Mouse (Mus musculus): Measurements from ENCODE around the gene Fam229a.
"Not testable (repeated sequence)": the region's sequence is repeated elsewhere in the genome, so short reads cannot be mapped to it uniquely, and the experiment has no call there.

Fam229a gene

DNA sequence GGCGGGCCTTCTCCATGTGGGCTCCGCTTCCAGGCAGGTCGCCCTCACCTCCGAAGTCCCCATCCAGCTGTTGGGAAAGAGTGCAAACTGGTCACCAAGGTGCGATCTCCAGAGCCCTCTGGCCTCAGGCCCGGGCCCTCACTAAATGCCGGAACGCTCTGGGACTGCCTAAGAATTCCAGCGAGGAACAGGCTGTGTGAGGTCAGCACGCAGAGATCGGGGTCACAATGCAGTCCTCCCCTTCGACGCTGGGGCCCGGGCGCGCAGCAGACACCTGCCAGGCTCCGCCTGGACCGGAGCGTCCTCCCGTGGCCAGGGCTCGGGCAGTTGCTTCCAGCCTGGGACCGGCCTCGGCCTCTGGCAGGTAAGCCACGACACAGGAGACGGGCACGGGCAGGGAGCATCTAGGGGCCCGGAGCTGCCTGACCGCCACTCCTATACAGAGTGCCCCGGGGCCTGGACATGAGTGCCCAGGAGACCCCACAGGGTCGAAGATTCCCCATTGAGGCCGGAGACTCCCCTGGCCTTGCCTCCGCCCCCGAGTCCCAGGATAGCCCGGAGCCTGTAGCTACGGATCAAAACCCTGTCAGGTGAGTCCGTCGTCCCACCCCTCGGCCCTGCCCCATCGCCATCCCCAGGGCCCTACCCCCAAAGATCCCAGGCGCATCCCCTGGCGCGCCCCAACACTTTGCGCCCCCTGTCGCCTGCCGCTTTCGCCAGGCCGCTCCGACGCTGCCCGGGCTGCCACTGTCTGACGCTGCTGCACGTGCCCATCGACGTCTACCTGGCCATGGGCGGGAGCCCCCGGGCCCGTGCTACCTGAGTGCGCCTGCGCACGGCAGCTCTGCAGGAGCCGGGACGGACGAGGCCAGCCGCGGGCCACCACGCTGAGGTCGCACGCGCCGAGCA, at the start of gene Fam229a, which contains the start of gene Tssk3:
Fam229a (plus strand) TSS at position 219 of the 909 bp plus-strand sequence.
Tssk3 (minus strand) TSS at position 51 of the 909 bp plus-strand sequence.
- DNase-seq (ENCODE audit: low read depth), result no peak

DNA sequence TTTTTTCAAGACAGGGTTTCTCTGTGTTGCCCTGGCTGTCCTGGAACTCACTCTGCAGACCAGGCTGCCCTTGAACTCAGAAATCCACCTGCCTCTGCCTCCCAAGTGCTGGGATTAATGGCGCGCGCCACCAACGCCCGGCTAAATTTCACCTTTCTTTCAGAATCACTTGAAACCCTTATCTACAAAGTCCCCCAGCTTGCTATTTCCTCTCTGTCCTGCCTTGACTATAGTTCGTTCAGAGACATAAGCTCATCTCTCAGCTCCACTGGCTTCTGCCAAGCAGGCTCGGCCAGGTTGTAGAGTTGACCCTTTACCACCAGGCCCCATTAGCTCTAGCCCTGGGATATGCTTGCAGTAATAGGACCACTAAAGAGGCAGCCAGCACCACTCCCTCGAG, 43.6 kb upstream of the Fam229a start:
- DNase-seq (ENCODE audit: low read depth), result no peak

DNA sequence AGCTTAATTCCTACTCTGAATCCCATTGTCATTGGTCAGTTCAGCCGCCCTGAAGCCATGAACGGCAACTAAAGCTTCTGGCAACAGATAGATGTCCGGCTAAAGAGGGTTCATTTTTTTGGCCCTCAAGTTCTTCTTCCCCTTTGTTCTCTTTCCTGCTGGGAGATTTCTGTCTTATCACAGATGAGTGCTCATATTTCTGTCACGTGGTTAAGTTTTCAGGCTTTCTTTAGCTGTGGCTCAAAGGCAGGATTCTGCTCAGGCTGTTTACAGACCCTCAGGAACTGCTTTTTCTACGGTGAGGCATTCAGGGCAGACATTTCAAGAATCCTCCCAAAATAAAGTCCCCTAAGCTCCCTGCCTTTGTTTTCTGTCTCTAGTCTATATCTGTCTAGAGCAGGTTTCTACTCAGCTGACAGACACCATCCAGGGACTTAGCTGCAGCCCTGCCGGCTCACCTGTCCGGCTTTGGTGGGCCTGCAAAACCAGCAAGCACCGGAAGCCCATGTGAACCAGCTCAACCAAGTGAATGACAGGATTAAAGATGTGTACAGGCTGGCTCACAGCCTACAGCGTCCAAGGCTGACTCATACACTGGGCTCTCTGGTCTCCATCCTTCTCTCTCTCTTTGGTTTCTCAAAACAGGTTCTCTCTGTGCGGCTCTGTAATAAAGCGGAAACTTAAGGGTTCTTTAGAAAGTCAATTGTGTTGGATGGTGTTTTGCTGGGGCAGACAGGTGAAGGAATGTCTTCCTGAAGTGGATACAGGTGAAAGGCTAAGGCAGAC, 43.0 kb upstream of the Fam229a start:
- no peak for DNase-seq (ENCODE audit: low read depth)

DNA sequence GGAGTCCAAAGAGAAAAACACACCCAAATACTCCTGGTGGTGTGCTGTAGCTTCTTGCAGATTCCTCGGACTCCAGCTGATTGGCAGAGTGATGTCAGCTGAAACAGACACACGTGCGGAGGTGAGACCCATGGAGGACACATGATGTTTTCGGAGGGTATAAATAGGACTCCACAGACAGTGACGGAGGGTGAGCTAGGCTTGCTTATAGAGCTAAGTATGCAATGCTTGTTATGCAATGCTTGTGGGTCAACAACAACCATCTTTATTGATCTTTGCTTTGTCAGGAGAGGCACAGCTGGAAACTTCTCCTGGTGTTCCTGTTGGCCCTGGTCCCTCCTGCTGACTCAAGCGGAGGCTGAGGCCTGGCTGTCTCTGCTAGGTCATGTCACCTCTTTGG, 42.3 kb upstream of the Fam229a start:
- DNase-seq (ENCODE audit: low read depth), result no peak

DNA sequence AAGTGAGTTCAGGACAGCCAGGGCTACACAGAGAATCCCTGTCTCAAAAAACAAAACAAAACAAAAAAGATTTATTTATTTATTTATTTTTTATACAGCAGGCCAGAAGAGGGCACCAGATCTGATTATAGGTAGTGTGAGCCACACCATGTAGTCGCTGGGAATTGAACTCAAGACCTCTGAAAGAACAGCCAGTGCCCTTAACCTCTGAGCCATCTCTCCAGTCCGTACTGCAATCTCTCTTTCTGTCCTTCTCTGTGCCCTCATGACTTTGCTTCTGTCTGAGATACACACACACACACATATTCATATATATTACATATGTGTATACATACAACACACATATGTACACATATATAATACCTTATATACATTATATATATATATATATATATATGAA, 40.1 kb upstream of the Fam229a start:
- no peak for DNase-seq (ENCODE audit: low read depth)

DNA sequence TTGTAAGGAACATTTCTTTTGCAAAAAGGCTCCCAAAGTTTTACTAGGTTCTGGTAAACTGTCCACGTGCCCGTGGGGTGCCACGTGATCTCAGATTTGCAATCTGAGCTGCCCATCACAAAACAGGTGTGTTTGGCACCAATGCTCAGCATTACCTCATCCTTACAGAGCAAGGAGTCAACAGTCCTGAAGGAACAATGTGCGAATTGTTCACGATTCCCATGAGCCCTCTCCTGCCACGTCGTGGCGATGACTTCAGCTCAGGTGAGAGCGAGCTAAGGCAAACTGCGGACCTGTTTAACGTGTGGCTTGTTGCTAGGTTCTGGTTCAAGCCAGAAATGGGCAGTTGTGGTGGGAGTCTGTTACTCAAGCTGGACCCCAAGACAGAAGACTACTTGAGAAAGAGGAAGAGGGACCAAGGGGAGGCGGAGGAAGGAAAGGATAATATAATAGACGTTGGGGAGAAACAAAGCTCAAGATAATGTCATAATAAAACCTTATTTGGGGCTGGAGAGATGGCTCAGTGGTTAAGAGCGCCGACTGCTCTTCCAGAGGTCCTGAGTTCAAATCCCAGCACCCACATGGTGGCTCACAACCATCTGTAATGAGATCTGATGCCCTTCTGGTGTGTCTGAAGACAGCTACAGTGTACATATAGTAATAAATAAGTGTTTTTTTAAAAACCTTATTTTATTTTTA, 39.4 kb upstream of the Fam229a start:
- no peak for DNase-seq (ENCODE audit: low read depth)

DNA sequence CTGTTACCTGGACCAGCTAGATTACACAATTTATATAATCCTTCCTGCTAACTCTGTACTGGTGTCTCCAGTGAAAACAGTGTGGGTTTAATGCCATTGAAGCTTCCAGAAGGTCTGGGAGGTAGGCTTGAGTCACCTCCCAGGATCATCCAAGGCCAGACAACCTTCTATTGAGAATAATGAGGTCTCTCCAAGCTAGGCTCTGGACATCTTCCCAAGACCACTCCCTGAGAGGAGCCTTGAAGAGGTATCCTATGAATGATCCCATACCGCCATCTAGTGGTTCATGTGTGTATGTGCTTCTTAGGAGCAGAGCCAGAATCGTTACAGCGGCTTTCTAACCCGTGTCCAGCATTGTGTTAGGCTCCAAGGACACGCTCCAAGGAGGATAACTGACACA, 35.7 kb upstream of the Fam229a start:
- peak; percentile 63 for DNase-seq (ENCODE audit: low read depth)

DNA sequence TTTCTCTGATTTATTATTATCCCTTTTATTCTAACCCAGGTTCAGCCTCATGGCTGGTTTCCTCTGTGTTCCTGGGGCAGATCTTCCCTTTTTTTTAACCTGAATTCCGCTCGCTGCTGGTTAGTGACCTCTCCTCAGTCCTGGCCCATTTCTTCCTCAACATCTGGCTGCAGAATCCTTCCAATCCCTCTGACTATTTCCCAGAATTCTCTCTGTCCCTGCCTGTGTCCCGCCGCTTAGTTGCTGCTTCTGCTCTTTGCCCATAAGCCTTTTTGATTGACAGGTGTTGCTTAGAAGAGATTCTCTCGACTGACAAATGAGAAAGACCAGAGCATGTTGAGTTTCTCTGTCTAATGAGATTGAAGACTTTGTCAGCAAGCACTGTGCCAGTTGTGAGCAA, 34.9 kb upstream of the Fam229a start:
- DNase-seq (ENCODE audit: low read depth), result no peak

DNA sequence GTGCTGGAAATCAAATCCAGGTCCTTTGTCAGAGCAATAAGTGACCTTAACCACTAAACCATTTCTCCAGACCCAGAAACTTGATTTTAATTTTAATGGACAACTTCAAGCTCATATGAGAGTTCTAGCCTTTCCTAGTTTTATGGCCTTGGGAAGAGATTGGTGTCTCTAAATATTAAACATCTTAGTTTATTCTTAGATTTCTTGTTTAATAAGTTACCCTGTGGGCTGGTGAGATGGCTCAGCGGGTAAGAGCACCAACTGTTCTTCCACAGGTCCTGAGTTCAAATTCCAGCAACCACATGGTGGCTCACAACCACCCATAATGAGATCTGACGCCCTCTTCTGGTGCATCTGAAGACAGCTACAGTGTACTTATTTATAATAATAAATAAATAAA, 33.7 kb upstream of the Fam229a start:
- DNase-seq (ENCODE audit: low read depth), result not testable (repeated sequence)

DNA sequence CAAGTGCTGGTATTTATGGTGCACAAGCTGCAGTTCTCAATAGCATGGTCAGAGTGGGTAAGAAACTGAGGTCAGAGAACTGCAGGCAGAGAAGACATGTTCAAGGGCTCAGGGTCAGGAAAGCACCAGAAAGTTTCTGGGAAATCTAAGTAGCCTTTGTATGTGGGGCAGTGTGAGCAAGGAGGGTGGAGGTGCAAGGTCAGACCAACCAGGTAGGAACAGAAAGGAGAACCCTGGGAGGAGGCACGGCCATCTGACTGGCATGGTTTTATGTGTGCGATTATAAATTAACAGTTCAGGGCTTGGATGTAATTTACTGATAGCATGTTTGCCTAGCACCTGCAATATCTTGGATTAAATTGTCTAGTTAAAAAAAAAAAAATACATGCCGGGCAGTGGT, 31.3 kb upstream of the Fam229a start:
- no peak for DNase-seq (ENCODE audit: low read depth)

DNA sequence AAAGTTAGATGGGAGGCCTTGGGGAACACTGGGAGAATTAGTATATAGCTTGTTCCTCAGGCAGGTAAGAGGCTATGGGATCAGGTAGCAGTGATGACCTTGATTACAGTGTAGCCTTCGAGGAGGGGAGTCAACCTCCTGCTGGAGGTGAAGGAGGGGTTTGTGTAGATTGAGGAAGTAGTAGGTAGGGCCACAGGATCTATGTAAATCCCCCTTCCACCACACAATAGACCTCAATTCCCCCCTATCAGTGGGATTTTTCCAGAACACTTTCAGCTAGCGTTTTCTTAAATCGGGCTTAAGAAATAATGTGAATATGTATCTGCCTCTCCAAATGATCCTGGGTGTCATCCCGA, 30.2 kb upstream of the Fam229a start:
- no peak for DNase-seq (ENCODE audit: low read depth)

DNA sequence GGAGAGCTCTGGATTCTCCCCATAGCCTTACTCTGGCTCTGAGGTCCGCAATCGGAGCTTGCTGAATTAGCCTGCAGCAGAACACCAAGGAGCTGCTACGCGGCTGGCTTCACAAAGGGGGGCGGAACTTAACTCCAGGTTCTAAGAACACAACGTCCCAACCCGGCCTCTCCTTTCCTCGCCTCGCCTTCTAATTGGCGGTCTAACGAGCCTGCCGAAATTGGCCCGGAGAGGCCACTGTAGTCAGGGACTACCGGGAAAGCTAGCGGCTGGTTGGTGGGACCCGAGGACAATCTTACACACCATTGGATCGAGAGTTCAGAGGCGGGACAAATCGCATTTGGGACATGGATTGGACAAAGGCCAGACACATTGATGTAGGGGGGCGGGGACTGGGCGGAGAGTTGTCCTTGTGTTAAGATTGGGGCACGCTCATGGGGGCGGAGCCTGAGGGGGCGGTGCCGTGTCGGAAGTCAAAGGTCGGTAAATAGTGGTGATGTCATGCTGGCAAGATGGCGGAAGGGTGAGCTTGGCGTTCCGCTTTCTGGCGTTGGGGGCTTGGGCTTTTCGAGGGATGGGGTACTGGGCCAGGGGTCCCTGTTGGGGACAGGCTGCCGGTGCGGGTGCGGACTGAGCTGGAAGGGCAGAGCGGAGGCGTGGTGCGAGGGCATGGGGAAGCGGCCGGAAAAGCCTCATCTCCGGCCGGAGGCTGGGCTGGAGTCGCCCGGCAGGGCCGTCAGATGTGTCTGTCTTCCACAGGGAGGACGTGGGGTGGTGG, 29.6 kb upstream of the Fam229a start, which contains the start of gene Bsdc1:
Bsdc1 (plus strand) TSS at position 399 of the 778 bp plus-strand sequence.
- DNase-seq (ENCODE audit: low read depth), result peak; percentile 100

DNA sequence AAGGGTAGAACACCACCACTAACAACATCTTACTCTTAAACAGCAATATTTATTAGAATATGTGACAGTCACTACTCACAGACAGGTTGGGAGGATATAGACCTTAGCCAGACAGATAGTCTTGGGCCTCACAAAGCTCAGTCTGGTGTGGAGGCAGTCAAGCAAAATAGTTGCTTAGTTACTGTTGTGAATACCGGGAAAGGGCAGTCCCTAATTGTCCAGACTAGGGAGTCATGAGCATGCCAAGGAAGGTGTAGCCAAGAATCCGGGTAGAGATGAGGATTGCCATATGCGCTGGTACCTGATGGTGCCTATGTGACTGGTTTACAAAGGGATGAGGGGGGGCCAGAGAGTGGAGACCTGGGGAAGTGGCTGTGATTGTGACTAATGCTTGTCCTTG, 28.9 kb upstream of the Fam229a start:
- no peak for DNase-seq (ENCODE audit: low read depth)

DNA sequence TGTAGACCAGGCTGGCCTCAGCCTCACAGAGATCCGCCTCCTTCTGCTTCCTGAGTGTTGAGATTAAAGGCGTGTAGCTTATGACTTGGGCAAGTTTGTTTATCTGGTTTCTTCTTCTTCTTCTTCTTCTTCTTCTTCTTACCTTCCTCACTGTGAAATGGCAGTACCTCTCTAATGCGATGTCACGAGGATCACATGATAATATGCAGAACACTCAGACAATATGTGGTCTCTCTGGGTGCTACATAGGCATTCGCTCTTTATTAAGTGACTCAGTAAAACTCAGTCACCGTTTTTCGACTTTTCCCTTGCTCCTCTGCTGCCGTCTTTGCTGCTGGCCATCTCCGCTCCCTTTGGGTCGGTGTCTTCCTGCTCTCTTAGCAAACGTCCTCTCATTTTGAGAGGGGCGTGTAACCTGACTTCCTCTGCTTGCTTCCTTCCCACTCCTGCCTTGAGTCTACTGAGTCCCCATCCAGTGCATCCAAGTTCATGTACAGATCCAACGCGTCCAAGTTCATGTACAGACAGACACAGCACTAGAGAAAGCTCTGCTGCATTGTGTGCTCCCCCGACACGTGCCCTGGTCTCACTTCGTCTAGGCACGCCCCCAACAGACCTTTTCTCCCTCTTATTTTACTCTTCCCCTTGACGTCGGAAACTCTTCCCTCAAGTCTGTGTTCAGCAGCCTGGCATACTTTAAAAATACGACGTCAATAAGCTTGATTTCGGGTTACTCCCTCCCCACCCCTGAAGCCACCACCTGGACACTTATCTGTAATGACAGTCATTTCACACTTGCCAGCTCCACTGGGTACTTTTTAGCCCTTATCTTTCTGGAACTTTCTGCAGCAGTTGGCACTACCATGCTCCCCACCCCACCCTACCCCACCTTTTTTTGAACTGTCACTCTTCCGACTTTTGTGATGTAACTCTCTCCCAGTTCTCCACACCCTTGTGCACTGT, 27.6 kb upstream of the Fam229a start:
- DNase-seq (ENCODE audit: low read depth), result peak; percentile 78

DNA sequence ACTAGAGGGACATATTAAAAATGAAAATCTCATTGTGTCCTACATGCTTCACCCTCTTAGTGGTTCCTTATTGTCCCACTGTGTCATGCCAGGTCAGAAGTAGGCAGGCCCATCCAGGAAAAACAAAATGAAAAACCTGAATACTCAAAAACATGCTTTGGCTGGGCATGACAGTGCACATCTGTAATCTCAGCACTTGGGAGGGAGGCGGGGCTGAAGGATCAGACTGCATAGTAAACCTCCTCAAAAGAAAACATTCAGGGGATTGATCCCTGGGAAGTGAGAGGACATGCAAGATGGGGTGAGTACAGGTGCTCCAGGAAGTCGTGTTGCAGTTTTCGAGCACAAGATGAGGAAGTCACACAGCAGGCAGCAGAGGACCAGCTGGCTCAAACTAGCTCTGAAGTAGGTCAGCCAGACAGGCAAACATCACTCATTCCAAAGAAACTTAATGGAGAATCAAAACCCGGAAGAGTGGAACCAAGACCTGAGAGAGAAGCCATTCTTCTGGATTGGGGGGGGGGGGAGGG, 26.6 kb upstream of the Fam229a start:
- DNase-seq (ENCODE audit: low read depth), result no peak

DNA sequence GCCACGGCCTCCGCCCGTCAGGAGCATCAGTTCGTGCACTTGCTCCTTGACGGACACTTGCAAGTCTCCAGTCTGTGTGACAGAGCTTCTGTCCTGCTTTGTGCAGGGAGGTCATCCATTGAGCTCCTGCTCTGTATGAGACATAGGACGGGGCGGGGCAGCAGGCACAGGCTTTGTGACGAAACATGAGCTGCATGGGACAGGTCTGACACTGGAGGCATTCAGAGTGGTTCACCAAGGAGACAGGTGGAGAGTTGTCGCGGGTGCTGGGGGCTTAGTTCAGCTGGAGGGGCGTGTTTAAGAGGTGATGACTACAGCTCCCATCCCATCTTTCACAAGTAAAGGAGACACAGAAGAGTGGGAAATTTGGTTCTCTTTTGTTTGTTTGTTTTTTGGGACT, 14.9 kb upstream of the Fam229a start:
- DNase-seq (ENCODE audit: low read depth), result no peak

DNA sequence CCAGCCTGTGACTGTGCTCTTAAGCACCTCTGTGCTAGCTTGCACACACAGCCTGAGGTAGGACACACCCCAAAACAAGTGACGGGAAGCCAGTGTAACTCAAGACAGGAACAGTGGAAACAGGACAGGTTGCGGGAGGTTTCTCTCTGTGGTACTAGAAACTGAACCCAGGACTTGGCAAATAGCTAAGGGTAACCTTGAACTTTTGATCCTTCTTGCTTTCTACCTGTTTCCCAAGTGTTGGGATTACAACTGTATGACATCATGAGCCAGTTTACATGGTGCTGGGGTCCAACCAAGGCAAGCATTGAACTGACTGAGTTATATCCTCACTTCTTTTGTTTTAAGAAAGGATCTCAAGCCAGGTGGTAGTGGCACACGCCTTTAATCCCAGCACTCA, 11.1 kb upstream of the Fam229a start:
- DNase-seq (ENCODE audit: low read depth), result no peak

DNA sequence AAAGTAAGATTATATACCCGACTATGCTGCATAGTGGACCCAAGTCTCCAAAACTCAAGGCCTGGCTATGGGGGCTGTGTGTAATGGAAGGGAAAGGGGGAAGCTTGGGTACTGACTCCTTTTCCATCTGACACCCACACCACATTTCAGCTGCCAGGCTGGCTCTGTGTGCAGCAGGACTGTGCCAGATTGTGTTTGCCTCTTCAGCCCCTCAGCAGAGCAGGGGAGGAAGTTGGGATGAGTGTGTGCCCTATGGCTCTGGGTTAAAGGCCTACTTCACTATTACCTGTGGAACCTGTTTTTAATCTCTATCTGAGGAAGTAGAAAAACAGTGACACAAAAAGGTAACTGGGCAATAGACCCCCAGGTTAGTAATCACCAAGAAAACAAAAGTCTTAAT, 9.9 kb upstream of the Fam229a start:
- no peak for DNase-seq (ENCODE audit: low read depth)

DNA sequence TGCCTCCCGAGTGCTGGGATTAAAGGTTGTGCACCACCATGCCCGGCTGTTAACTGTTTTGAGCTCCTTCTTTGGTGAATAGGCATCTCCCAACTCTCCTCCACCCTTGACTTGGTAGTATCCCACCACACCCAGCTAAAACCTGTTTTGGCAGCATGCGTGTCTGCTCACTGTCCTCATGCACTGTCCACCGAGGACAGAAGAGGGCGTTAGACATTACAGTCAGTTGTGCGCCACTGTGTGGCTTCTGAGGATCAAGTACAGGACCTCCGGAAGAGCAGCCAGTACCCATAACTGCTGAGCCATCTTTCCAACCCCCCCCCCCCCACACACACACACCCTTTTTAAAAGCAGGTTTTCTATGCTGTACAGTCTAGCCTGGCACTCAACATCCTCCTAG, 3.7 kb downstream of the Fam229a start:
- DNase-seq (ENCODE audit: low read depth), result no peak

Measured in c-Kit-positive CD71-positive TER-119-negative erythroid progenitor cells, embryonic 14.5 days (primary cell).